Mouse (Mus musculus) heart, postnatal 0 days (tissue): Measurements from ENCODE around the gene Zc3h6.

Experiments
- CTCF ChIP-seq: IDR thresholded peaks from 2 replicates; pipeline ENCODE4 v1.5.1; 2016; ENCODE audit warnings: antibody characterized with exemption, control low read depth, low read depth
- EP300 ChIP-seq: IDR thresholded peaks from 2 replicates; pipeline ENCODE4 v1.6.1; 2016; ENCODE audit warnings: antibody characterized with exemption, low read depth

- TF ChIP-seq CTCF (no peak), EP300 (no peak)
These were observed 17.5 kb downstream of the Zc3h6 start for GRCm38 (mm10) chr2:128984746-128985145.
